Mouse (Mus musculus) kidney, embryonic 16.5 days (tissue): ENCODE measurements around the gene Nanos3. TPM values are rescaled to one million over a fixed set of nuclear protein-coding genes. Genes with fewer than 3 reads are reported as not detected.

Experiments
- ATAC-seq: fragments of 200-750 bp; cut with Nextera tagmentation; 2 replicates; pipeline ENCODE4 v1.8.0; 2017; ENCODE audit warnings: moderate TSS enrichment; ENCODE audit not compliant: low FRiP score, low TSS enrichment
- H3K27ac ChIP-seq: fragments of 300-500 bp; sonication (generic); 2 replicates; pipeline ENCODE4 v1.5.1; 2014; ENCODE audit warnings: low read length
- H3K27me3 ChIP-seq: fragments of 300-500 bp; sonication (generic); 2 replicates; pipeline ENCODE4 v1.6.1; 2014; ENCODE audit warnings: low read length, control low read depth, mixed read lengths; ENCODE audit not compliant: insufficient read depth
- H3K36me3 ChIP-seq: fragments of 300-500 bp; sonication (generic); 2 replicates; pipeline ENCODE4 v1.6.1; 2014; ENCODE audit warnings: low read length, control low read depth, mixed read lengths; ENCODE audit not compliant: insufficient read depth
- H3K4me1 ChIP-seq: fragments of 300-500 bp; sonication (generic); 2 replicates; pipeline ENCODE4 v1.6.1; 2014; ENCODE audit warnings: low read length, control low read depth, mixed read lengths; ENCODE audit not compliant: insufficient read depth
- H3K4me2 ChIP-seq: fragments of 300-500 bp; sonication (generic); replicated peaks from 2 replicates; pipeline ENCODE4 v1.6.1; 2014; ENCODE audit warnings: low read depth, low read length
- H3K4me3 ChIP-seq: fragments of 300-500 bp; sonication (generic); 2 replicates; pipeline ENCODE4 v1.5.1; 2014; ENCODE audit warnings: mild to moderate bottlenecking, low read length
- H3K9ac ChIP-seq: fragments of 300-500 bp; sonication (generic); replicated peaks from 2 replicates; pipeline ENCODE4 v1.6.1; 2014; ENCODE audit warnings: low read length
- H3K9me3 ChIP-seq: fragments of 300-500 bp; sonication (generic); 2 replicates; pipeline ENCODE4 v1.6.1; 2016; ENCODE audit warnings: low read length, control low read depth
- WGBS: fragments of 180-500 bp; shearing (Covaris S2); extraction: QIAGEN DNeasy Blood & Tissue Kit; methylation state at CpG from one replicate; pipeline ENCODE4 v1.1.7; 2014; 5-methylcytosine and 5-hydroxymethylcytosine counted together
- polyA plus RNA-seq: library from polyadenylated mRNA; unstranded; fragments of >200 nt; fragmentation: Nextera tagmentation; extraction: Ambion mirVana; gene quantifications from 2 replicates; pipeline ENCODE4 v1.2.1, GENCODE M21; 2015

Nanos3 gene
- 2.6 and 3.1 TPM in 2 replicates for polyA plus RNA-seq

DNA sequence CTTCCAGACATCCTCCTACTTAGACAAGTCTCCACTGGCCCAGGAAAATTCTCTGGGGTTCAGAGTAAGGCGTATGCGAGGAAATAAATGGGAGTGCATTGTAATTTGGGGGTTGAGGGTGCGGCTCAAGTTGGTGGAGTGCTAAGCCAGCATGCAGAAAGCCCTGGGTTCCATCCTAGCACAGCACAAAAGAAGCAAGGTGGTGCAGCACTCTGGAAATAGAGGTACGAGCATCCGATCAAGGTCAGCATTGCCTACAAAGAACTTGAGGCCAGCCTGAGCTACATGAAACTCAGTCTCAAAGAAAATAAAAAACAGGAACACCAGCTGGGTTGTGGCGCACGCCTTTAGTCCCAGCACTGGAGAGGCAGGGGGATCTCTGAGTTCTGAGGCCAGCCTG lies at the start of gene Nanos3:
Nanos3 (minus strand) TSS at position 101 of the 400 bp plus-strand sequence.
- 0 out of 2 replicates have a peak, but pooled peaks cover 3% of the 10 kb centered on the region for H3K36me3 ChIP-seq
- peak within 1 kb of the TSS; percentile 83 for H3K4me3 ChIP-seq
- no peaks in the 10 kb centered on the region for H3K27me3 ChIP-seq
- WGBS = 97% methylated on average over 7 of the region's 7 CpGs
- no peak for ATAC-seq
- H3K4me2 ChIP-seq = peak within 1 kb of the TSS; percentile 87
- peaks cover 46% of the 10 kb centered on the region for H3K4me1 ChIP-seq
- H3K9me3 ChIP-seq = no peaks in the 10 kb centered on the region
- H3K9ac ChIP-seq = peak within 1 kb of the TSS; percentile 97
- H3K27ac ChIP-seq = peak within 1 kb of the TSS; percentile 89

GRCm38 (mm10) chr8:84233055-84233454 lies 48.0 kb upstream of the Nanos3 start:
- no peaks in the 10 kb centered on the region for H3K27me3 ChIP-seq
- H3K9me3 ChIP-seq = no peaks in the 10 kb centered on the region
- peaks cover 32% of the 10 kb centered on the region for H3K36me3 ChIP-seq
- peaks cover 16% of the 10 kb centered on the region for H3K4me1 ChIP-seq
- no peak overlapping the region for H3K4me3 ChIP-seq
- H3K9ac ChIP-seq = no peak overlapping the region
- 85% methylated on average over 2 of the region's 2 CpGs for WGBS
- H3K4me2 ChIP-seq = no peak overlapping the region
- no peak for ATAC-seq
- H3K27ac ChIP-seq = no peak overlapping the region

GRCm38 (mm10) chr8:84230735-84231134 lies 45.7 kb upstream of the Nanos3 start:
- no peak overlapping the region for H3K9ac ChIP-seq
- H3K4me2 ChIP-seq = no peak overlapping the region
- H3K4me3 ChIP-seq = no peak overlapping the region
- peaks cover 8% of the 10 kb centered on the region for H3K4me1 ChIP-seq
- H3K27me3 ChIP-seq = no peaks in the 10 kb centered on the region
- no peak for ATAC-seq
- H3K36me3 ChIP-seq = peaks cover 54% of the 10 kb centered on the region
- H3K27ac ChIP-seq = no peak overlapping the region
- 79% methylated on average over 17 of the region's 17 CpGs for WGBS
- H3K9me3 ChIP-seq = no peaks in the 10 kb centered on the region

DNA sequence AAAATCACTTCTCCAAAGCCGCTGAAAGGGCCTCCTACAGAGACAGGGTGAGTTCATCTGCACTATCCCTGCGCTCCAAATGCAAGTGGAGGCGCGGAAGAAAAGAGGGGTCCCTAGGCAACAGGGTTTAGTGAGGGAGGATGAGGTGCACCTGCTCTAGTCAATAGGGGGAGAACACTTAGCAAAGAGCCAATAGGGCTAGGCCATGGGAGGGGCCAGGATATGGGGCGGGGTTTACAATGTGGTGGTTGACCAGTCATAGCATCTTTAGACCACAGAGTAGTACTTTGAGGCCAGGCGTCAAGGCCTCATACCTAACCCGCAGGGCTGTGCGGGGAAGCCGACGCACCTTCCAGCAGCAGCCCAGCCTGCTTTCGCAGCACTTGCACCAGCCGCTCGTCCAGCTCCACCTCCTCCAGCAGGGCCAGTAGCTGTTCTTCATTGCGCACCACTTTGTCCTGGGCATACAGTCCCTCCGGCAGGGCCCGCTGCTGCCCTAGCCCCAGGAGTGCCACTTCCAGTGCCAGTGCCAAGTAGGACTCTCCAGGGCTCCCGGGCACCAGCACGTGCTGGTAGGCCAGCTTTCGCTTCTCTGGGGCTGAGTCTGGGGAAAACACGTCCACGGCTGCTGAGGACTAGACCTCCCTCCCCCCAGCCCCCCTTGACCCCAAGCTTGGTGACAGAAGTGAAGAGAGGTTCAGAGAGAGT lies 38.5 kb upstream of the Nanos3 start:
- H3K4me1 ChIP-seq = no peaks in the 10 kb centered on the region
- H3K9ac ChIP-seq = no peak overlapping the region
- H3K27me3 ChIP-seq = no peaks in the 10 kb centered on the region
- no peaks in the 10 kb centered on the region for H3K9me3 ChIP-seq
- no peak overlapping the region for H3K4me2 ChIP-seq
- ATAC-seq = peak; percentile 57; the same call in 1 of the 2 replicates
- peaks cover 86% of the 10 kb centered on the region for H3K36me3 ChIP-seq
- H3K27ac ChIP-seq = no peak overlapping the region
- 84% methylated on average over 21 of the region's 21 CpGs for WGBS
- no peak overlapping the region for H3K4me3 ChIP-seq

DNA sequence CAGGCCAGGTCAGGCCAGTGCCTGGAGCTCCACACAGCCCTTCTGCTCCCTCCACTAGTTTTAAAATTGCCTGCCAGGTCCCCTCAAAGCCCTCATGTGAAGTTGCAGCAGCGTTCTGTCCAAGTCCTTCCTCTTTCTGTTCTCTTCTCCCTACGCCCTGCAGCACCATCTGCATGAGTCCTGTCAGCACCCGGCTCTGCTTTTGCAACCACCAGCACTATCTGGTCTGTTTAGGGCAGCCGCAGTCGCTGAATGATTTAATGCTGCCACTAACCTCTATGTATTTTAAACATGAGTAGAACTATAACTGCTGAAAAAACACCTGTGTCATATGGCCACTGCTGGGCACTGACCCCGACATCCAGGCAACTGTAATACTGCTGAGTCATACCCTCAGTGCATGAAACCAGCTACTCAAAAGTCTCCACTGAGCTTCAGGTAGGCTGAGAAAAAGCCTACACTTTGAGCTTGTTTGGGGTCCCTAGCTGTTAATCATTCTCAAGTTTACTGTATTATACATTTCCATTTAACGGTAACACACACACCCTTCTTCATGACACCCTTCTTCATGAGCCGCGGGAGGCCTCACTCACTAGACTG lies 37.6 kb upstream of the Nanos3 start:
- peaks cover 86% of the 10 kb centered on the region for H3K36me3 ChIP-seq
- H3K27me3 ChIP-seq = no peaks in the 10 kb centered on the region
- no peak overlapping the region for H3K4me3 ChIP-seq
- no peak for ATAC-seq
- no peaks in the 10 kb centered on the region for H3K4me1 ChIP-seq
- 94% methylated on average over 9 of the region's 9 CpGs for WGBS
- no peak overlapping the region for H3K9ac ChIP-seq
- H3K27ac ChIP-seq = no peak overlapping the region
- no peak overlapping the region for H3K4me2 ChIP-seq
- H3K9me3 ChIP-seq = no peaks in the 10 kb centered on the region

DNA sequence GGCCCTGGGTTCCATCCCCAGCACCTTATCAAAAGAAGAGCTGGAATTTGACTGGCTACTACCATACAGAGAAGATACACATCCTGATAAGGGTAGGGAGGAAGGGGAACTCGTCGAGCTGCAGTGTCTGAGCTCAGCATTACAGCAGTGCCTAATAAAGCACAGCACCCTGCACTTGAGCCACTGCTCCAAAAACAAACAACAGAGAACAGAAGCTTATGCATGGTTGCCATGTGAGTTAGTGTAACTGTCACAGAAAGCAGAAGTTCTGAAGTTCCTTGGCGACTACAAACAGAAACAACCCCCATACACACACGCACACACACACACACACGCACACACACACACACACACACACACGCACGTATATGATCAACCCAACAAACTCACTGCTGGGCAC lies 35.1 kb upstream of the Nanos3 start:
- 79% methylated on average over 7 of the region's 7 CpGs for WGBS
- ATAC-seq = no peak
- Histone ChIP-seq H3K4me2 (no peak overlapping the region), H3K9me3 (no peaks in the 10 kb centered on the region), H3K36me3 (peaks cover 81% of the 10 kb centered on the region), H3K27ac (no peak overlapping the region), H3K4me1 (no peaks in the 10 kb centered on the region), H3K9ac (no peak overlapping the region), H3K27me3 (no peaks in the 10 kb centered on the region), H3K4me3 (no peak overlapping the region)

- no peaks in the 10 kb centered on the region for H3K9me3 ChIP-seq
- WGBS = 96% methylated on average over 5 of the region's 5 CpGs
- no peaks in the 10 kb centered on the region for H3K4me1 ChIP-seq
- no peak overlapping the region for H3K4me2 ChIP-seq
- no peaks in the 10 kb centered on the region for H3K27me3 ChIP-seq
- H3K36me3 ChIP-seq = peaks cover 81% of the 10 kb centered on the region
- H3K9ac ChIP-seq = no peak overlapping the region
- no peak overlapping the region for H3K27ac ChIP-seq
- no peak overlapping the region for H3K4me3 ChIP-seq
- no peak for ATAC-seq
Measured at GRCm38 (mm10) chr8:84218143-84218542, 33.1 kb upstream of the Nanos3 start.

DNA sequence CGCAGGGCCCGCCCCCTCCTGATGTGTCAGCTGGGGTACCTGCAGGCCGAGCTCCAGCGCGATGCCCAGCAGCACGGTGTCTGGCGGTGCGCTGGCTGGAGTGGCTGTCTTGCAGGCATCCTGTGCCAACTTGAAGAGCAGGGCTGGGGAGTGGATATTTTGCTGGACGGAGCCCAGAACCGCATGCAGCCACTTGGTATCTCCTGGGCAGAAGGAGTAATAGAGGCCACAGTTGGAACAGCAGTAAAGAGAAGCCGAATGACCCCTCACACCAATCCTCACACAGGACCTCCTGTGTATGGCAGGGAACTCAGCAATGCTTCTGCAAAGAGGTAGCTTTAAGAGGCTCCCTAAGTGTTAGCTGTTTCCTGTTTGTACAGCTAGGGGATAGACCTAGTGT lies 32.2 kb upstream of the Nanos3 start:
- Histone ChIP-seq H3K9me3 (no peaks in the 10 kb centered on the region), H3K36me3 (peaks cover 81% of the 10 kb centered on the region), H3K9ac (no peak overlapping the region), H3K4me3 (no peak overlapping the region), H3K4me1 (no peaks in the 10 kb centered on the region), H3K27ac (no peak overlapping the region), H3K4me2 (no peak overlapping the region), H3K27me3 (no peaks in the 10 kb centered on the region)
- WGBS = 97% methylated on average over 11 of the region's 11 CpGs
- no peak for ATAC-seq

DNA sequence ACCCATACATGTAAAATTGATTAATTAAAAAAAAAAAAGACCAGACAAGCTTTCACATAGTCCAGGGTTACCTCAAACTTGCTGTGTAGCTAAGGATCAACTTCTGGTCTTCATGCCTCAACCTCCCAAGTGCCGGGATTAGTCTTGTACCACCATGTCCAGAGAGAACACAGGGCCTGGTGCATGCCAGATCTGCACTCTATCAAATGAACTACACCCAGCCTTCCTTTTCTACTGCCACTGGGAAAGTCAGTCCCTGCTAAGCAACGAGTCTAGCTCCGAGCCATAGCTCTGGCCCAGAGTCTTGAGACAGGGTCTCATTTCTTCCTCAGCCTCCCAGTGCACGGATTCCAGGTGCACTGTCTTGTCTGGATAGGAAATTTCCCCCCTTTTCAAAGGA lies 28.3 kb upstream of the Nanos3 start:
- Histone ChIP-seq H3K9me3 (no peaks in the 10 kb centered on the region), H3K9ac (no peak overlapping the region), H3K4me2 (no peak overlapping the region), H3K27ac (no peak overlapping the region), H3K27me3 (no peaks in the 10 kb centered on the region), H3K36me3 (peaks cover 76% of the 10 kb centered on the region), H3K4me1 (peaks cover 22% of the 10 kb centered on the region), H3K4me3 (no peak overlapping the region)
- ATAC-seq = no peak
- 94% methylated on average over 4 of the region's 4 CpGs for WGBS

DNA sequence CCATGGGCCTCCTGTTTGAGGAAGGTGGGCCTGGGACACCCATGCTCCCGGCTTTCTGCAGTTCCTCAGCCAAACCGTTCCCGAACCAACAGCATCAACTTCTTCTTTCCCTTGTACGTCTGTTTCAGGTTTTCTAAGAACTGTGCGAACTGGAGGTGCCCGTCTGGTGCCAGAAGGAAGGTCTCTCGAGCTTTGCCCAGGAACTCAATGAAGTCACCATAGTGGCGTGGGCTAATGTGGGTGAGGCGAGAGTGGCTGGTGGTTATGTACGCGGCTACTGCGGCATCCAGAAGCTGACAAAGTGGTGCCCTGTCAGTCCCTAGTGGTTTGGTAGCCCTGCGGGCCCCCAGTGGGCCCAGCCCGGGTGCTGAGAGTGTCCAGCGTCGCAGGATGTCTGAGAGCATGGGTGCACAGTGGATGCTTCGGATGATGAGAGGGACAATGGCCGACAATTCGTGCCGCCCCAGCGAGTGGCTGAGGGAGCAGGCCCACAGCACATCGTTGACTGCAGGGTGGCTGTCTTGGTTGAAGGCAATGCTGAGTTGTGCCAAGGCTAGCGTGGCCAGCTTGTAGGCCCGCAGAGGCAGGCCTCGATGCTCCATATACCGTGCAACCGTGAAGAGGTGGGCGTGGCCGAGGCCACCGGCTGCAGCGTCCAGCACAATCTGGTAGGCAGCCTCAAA lies 27.0 kb upstream of the Nanos3 start:
- Histone ChIP-seq H3K9me3 (no peaks in the 10 kb centered on the region), H3K4me1 (peaks cover 34% of the 10 kb centered on the region), H3K27me3 (no peaks in the 10 kb centered on the region), H3K4me3 (no peak overlapping the region), H3K4me2 (no peak overlapping the region), H3K36me3 (peaks cover 67% of the 10 kb centered on the region), H3K9ac (no peak overlapping the region), H3K27ac (no peak overlapping the region)
- no peak for ATAC-seq
- 88% methylated on average over 31 of the region's 31 CpGs for WGBS
